Comparison of ENCODE assay signal across 8 mouse cellular contexts in genomic region chr6:125271455-125272227, GRCm38 (mm10). TPM values are rescaled to one million over a fixed set of nuclear protein-coding genes. Genes with fewer than 3 reads are reported as not detected.
A peak's percentile ranks its signal among the peaks of the same experiment; 100 is the strongest.
DNase-seq lines count a peak whose midpoint lies in the region; ATAC-seq and TF ChIP-seq lines count a peak whose summit lies in the region.

No protein-coding gene starts in this region.

- H3K4me1 ChIP-seq in CH12.LX (ENCODE audit: control insufficient read depth in 1 of 2, insufficient read depth in 2 of 2), result peaks cover 2 to 13% of the 10 kb centered on the region in 2 experiments; a peak in 2 of 4 replicates
- peaks cover 3% of the 10 kb centered on the region; the same call in 1 of the 2 replicates for H3K4me1 ChIP-seq in forebrain, embryonic 12.5 days
- no peaks in the 10 kb centered on the region for H3K4me1 ChIP-seq in heart, postnatal 0 days (ENCODE audit: control insufficient read depth, insufficient read depth)
- H3K4me1 ChIP-seq in liver, embryonic 16.5 days (ENCODE audit: control insufficient read depth, low read depth, low read length), result peaks cover 5% of the 10 kb centered on the region
- peaks cover 4% of the 10 kb centered on the region for H3K4me1 ChIP-seq in neural tube, embryonic 13.5 days (replicated peaks)
- H3K4me1 ChIP-seq in testis, adult 2 months (ENCODE audit: control insufficient read depth, insufficient read depth, low read length), result peaks cover 3% of the 10 kb centered on the region; the same call in 1 of the 2 replicates

- peak overlapping the region; percentile 6 to 45 (median 22) for H3K4me3 ChIP-seq in CH12.LX (replicated peaks in 1 of 3; ENCODE audit: low read depth in 2 of 3, low read length in 2 of 3, poor library complexity in 1 of 3)
- H3K4me3 ChIP-seq in forebrain, embryonic 12.5 days (replicated peaks), result no peak overlapping the region
- H3K4me3 ChIP-seq in heart, postnatal 0 days (ENCODE audit: low read depth, low read length), result no peak overlapping the region
- H3K4me3 ChIP-seq in liver, embryonic 16.5 days (ENCODE audit: low read depth, low read length), result peak overlapping the region; percentile 17; the same call in 1 of the 2 replicates
- no peak overlapping the region for H3K4me3 ChIP-seq in neural tube, embryonic 13.5 days
- peak overlapping the region; percentile 15 for H3K4me3 ChIP-seq in testis, adult 2 months (ENCODE audit: control insufficient read depth, low read depth, low read length)

- TF ChIP-seq EP300 in CH12.LX (IDR thresholded peaks at IDR 0.05; ENCODE audit: low read length), result no peak
- peak; percentile 71 for TF ChIP-seq EP300 in heart, postnatal 0 days (IDR thresholded peaks at IDR 0.05; ENCODE audit: low read depth)

- H3K36me3 ChIP-seq in CH12.LX (replicated peaks in 1 of 2; ENCODE audit: control insufficient read depth in 1 of 2, insufficient read depth in 1 of 2, low read length in 1 of 2), result no peaks in the 10 kb centered on the region
- no peaks in the 10 kb centered on the region for H3K36me3 ChIP-seq in forebrain, embryonic 12.5 days (replicated peaks)
- H3K36me3 ChIP-seq in heart, postnatal 0 days (replicated peaks; ENCODE audit: control insufficient read depth, insufficient read depth, low read length), result no peaks in the 10 kb centered on the region
- no peaks in the 10 kb centered on the region for H3K36me3 ChIP-seq in liver, embryonic 16.5 days (ENCODE audit: control insufficient read depth, insufficient read depth)
- no peaks in the 10 kb centered on the region for H3K36me3 ChIP-seq in neural tube, embryonic 13.5 days
- H3K36me3 ChIP-seq in testis, adult 2 months (ENCODE audit: control insufficient read depth, insufficient read depth, low read length), result no peaks in the 10 kb centered on the region

- peaks cover 19% of the 10 kb centered on the region for H3K27me3 ChIP-seq in CH12.LX (replicated peaks)
- peaks cover 14% of the 10 kb centered on the region; the same call in 1 of the 2 replicates for H3K27me3 ChIP-seq in forebrain, embryonic 12.5 days
- no peaks in the 10 kb centered on the region for H3K27me3 ChIP-seq in heart, postnatal 0 days (ENCODE audit: control insufficient read depth, insufficient read depth, low read length)
- H3K27me3 ChIP-seq in liver, embryonic 16.5 days (ENCODE audit: control insufficient read depth, insufficient read depth, low read depth, low read length), result no peaks in the 10 kb centered on the region
- no peaks in the 10 kb centered on the region for H3K27me3 ChIP-seq in neural tube, embryonic 13.5 days
- H3K27me3 ChIP-seq in testis, adult 2 months (ENCODE audit: control insufficient read depth, insufficient read depth, low read length), result no peaks in the 10 kb centered on the region

- H3K79me2 ChIP-seq in CH12.LX (replicated peaks; ENCODE audit: control insufficient read depth, extremely low read depth, insufficient read depth, poor library complexity, severe bottlenecking), result no peaks in the 10 kb centered on the region

- TF ChIP-seq POLR2A in CH12.LX (IDR thresholded peaks at IDR 0.05; ENCODE audit: low read depth, low read length), result peak; percentile 37; the same call in 1 of the 2 replicates
- TF ChIP-seq POLR2A in testis, adult 2 months (IDR thresholded peaks at IDR 0.05; ENCODE audit: control insufficient read depth, low read depth, low read length), result no peak

- peak overlapping the region; percentile 81 for H3K4me2 ChIP-seq in CH12.LX (ENCODE audit: insufficient read depth, low read depth, poor library complexity, severe bottlenecking)
- H3K4me2 ChIP-seq in forebrain, embryonic 12.5 days, result peak overlapping the region; percentile 44
- peak overlapping the region; percentile 36; the same call in 1 of the 2 replicates for H3K4me2 ChIP-seq in heart, postnatal 0 days (ENCODE audit: low read depth, low read length)
- peak overlapping the region; percentile 52 for H3K4me2 ChIP-seq in liver, embryonic 16.5 days (ENCODE audit: low read depth, low read length)
- H3K4me2 ChIP-seq in neural tube, embryonic 13.5 days, result peak overlapping the region; percentile 43

- no peaks in the 10 kb centered on the region for H3K9me3 ChIP-seq in CH12.LX (replicated peaks; ENCODE audit: low read length)
- H3K9me3 ChIP-seq in forebrain, embryonic 12.5 days, result no peaks in the 10 kb centered on the region
- H3K9me3 ChIP-seq in heart, postnatal 0 days (replicated peaks; ENCODE audit: control insufficient read depth, low read length), result no peaks in the 10 kb centered on the region
- H3K9me3 ChIP-seq in liver, embryonic 16.5 days (replicated peaks; ENCODE audit: control insufficient read depth, low read length), result no peaks in the 10 kb centered on the region
- H3K9me3 ChIP-seq in neural tube, embryonic 13.5 days, result no peaks in the 10 kb centered on the region

- dilution Hi-C loops in CH12.LX (cut with MboI; ENCODE audit: extremely low pct_ligation_motif_present, extremely low pct_unique_long_range_greater_than_20kb, low sequenced_read_pairs), result no loop called here

- TF ChIP-seq CTCF in CH12.LX (conservative IDR thresholded peaks at IDR 0.05 in 1 of 2, IDR thresholded peaks at IDR 0.05 in 1 of 2; ENCODE audit: low read depth in 2 of 2, low read length in 2 of 2), result peak; percentile 31 to 94; a peak in 3 of 4 replicates
- peak; percentile 93 for TF ChIP-seq CTCF in heart, postnatal 0 days (IDR thresholded peaks at IDR 0.05; ENCODE audit: low read depth)
- TF ChIP-seq CTCF in testis, adult 2 months (IDR thresholded peaks at IDR 0.05; ENCODE audit: control insufficient read depth, insufficient read depth, insufficient replicate concordance, low read depth, low read length), result peak; percentile 69; the same call in 1 of the 2 replicates

- no peak; the same call in none of the 2 replicates for TF ChIP-seq RAD21 in CH12.LX (IDR thresholded peaks at IDR 0.05; ENCODE audit: low read depth, low read length)

- H3K27ac ChIP-seq in CH12.LX (ENCODE audit: insufficient read depth, low read depth), result no peak overlapping the region
- H3K27ac ChIP-seq in forebrain, embryonic 12.5 days, result no peak overlapping the region
- peak overlapping the region; percentile 52; the same call in 1 of the 2 replicates for H3K27ac ChIP-seq in heart, postnatal 0 days (ENCODE audit: low read depth)
- H3K27ac ChIP-seq in liver, embryonic 16.5 days (ENCODE audit: low read length), result peak overlapping the region; percentile 63; the same call in 1 of the 2 replicates
- H3K27ac ChIP-seq in neural tube, embryonic 13.5 days (replicated peaks), result no peak overlapping the region
- H3K27ac ChIP-seq in testis, adult 2 months (ENCODE audit: control insufficient read depth, insufficient read depth, low read depth, low read length), result no peak overlapping the region

- peak overlapping the region; percentile 24; the same call in 1 of the 2 replicates for H3K9ac ChIP-seq in CH12.LX (ENCODE audit: insufficient read depth, low read depth)
- no peak overlapping the region for H3K9ac ChIP-seq in forebrain, embryonic 12.5 days
- peak overlapping the region; percentile 20; the same call in 1 of the 2 replicates for H3K9ac ChIP-seq in heart, postnatal 0 days (replicated peaks; ENCODE audit: low read depth, low read length)
- H3K9ac ChIP-seq in liver, embryonic 16.5 days (ENCODE audit: low read depth, low read length), result no peak overlapping the region
- H3K9ac ChIP-seq in neural tube, embryonic 13.5 days, result 0 out of 2 replicates have a peak overlapping the region, but pooled peaks have one; percentile 52

- 22% methylated on average over 17 of the region's 17 CpGs for WGBS in forebrain, embryonic 12.5 days
- WGBS in heart, postnatal 0 days, result 14% methylated on average over 17 of the region's 17 CpGs
- 8% methylated on average over 17 of the region's 17 CpGs for WGBS in liver, embryonic 16.5 days (ENCODE audit: insufficient replicate concordance)
- WGBS in neural tube, embryonic 13.5 days, result 22% methylated on average over 17 of the region's 17 CpGs

- in situ Hi-C loops in CH12.LX (cut with MboI; ENCODE audit: low pct_ligation_motif_present, low pct_unique_long_range_greater_than_20kb, low sequenced_read_pairs), result loop anchor here (5.0 kb wide), 2 partner anchors 49 to 114 kb away; no protein-coding TSS in a partner anchor

- peak; percentile 88 for DNase-seq in CH12.LX (ENCODE audit: extremely low read depth)
- peak; percentile 75 for DNase-seq in c-Kit-positive CD71-positive TER-119-negative erythroid progenitor cells, embryonic 14.5 days (ENCODE audit: low read depth)
- peak; percentile 95 for DNase-seq in heart, postnatal 0 days (ENCODE audit: low spot score)
- DNase-seq in kidney, postnatal 4 days, result peak; percentile 90 to 93

- ATAC-seq in forebrain, embryonic 12.5 days (ENCODE audit: low FRiP score), result peak; percentile 92
- peak; percentile 94 for ATAC-seq in heart, postnatal 0 days (ENCODE audit: insufficient read depth, low read depth)
- peak; percentile 93 for ATAC-seq in liver, embryonic 16.5 days (ENCODE audit: low read depth)
- ATAC-seq in neural tube, embryonic 13.5 days (ENCODE audit: low read depth), result peak; percentile 89

RNA-seq across cellular contexts. Expression of gene Tuba3a, which starts 14.2 kb away (rescaled TPM):
- total RNA-seq in CH12.LX (2012; rRNA removed), result not detected in 2 replicates
- total RNA-seq in CH12.LX (2014; rRNA removed), result not detected in 2 replicates
- polyA plus RNA-seq in CH12.LX (2012; ENCODE audit: insufficient read length, low read depth), result not detected in 2 replicates
- polyA plus RNA-seq in forebrain, embryonic 12.5 days (2016; fragmentation: Nextera tagmentation; extraction: Ambion mirVana), result not detected in 2 replicates
- not detected in 2 replicates for total RNA-seq in heart, postnatal 0 days (2014; rRNA removed; ENCODE audit: low replicate concordance)
- not detected in 2 replicates for polyA plus RNA-seq in heart, postnatal 0 days (2015; fragmentation: Nextera tagmentation; extraction: Ambion mirVana)
- polyA plus RNA-seq in liver, embryonic 16.5 days (2015; fragmentation: Nextera tagmentation; extraction: Ambion mirVana), result not detected in 2 replicates
- not detected in 2 replicates for polyA plus RNA-seq in neural tube, embryonic 13.5 days (2015; fragmentation: Nextera tagmentation; extraction: Ambion mirVana)
- polyA plus RNA-seq in testis, adult 2 months (2012; rRNA removed), result 2,638 and 2,960 TPM in 2 replicates

RNA-seq across cellular contexts. Expression of gene Cd27, which starts 34.8 kb away (rescaled TPM):
- total RNA-seq in CH12.LX (2012; rRNA removed), result not detected in 2 replicates
- not detected in 2 replicates for total RNA-seq in CH12.LX (2014; rRNA removed)
- 0.54 TPM in 1 of 2 replicates, not detected in the other for polyA plus RNA-seq in CH12.LX (2012; ENCODE audit: insufficient read length, low read depth)
- polyA plus RNA-seq in forebrain, embryonic 12.5 days (2016; fragmentation: Nextera tagmentation; extraction: Ambion mirVana), result 1.6 and 1.8 TPM in 2 replicates
- 3.4 TPM in 1 of 2 replicates, not detected in the other for total RNA-seq in heart, postnatal 0 days (2014; rRNA removed; ENCODE audit: low replicate concordance)
- 1.3 and 1.6 TPM in 2 replicates for polyA plus RNA-seq in heart, postnatal 0 days (2015; fragmentation: Nextera tagmentation; extraction: Ambion mirVana)
- polyA plus RNA-seq in liver, embryonic 16.5 days (2015; fragmentation: Nextera tagmentation; extraction: Ambion mirVana), result 1.1 and 1.5 TPM in 2 replicates
- 1.3 and 1.6 TPM in 2 replicates for polyA plus RNA-seq in neural tube, embryonic 13.5 days (2015; fragmentation: Nextera tagmentation; extraction: Ambion mirVana)
- polyA plus RNA-seq in testis, adult 2 months (2012; rRNA removed), result 0.23 and 0.70 TPM in 2 replicates

RNA-seq across cellular contexts. Expression of gene Tapbpl, which starts 40.0 kb away (rescaled TPM):
- total RNA-seq in CH12.LX (2012; rRNA removed) (16.9 and 17.7 TPM in 2 replicates), CH12.LX (2014; rRNA removed) (13.7 and 16.7 TPM in 2 replicates)
- 19.4 and 20.9 TPM in 2 replicates for polyA plus RNA-seq in CH12.LX (2012; ENCODE audit: insufficient read length, low read depth)
- 1.5 and 2.1 TPM in 2 replicates for polyA plus RNA-seq in forebrain, embryonic 12.5 days (2016; fragmentation: Nextera tagmentation; extraction: Ambion mirVana)
- total RNA-seq in heart, postnatal 0 days (2014; rRNA removed; ENCODE audit: low replicate concordance), result 0.93 and 4.5 TPM in 2 replicates
- 3.9 and 4.5 TPM in 2 replicates for polyA plus RNA-seq in heart, postnatal 0 days (2015; fragmentation: Nextera tagmentation; extraction: Ambion mirVana)
- 9.1 and 9.7 TPM in 2 replicates for polyA plus RNA-seq in liver, embryonic 16.5 days (2015; fragmentation: Nextera tagmentation; extraction: Ambion mirVana)
- 4.8 and 5.5 TPM in 2 replicates for polyA plus RNA-seq in neural tube, embryonic 13.5 days (2015; fragmentation: Nextera tagmentation; extraction: Ambion mirVana)
- polyA plus RNA-seq in testis, adult 2 months (2012; rRNA removed), result 8.0 and 9.3 TPM in 2 replicates

RNA-seq across cellular contexts. Expression of gene Ltbr, which starts 42.0 kb away (rescaled TPM):
- not detected in 2 replicates for total RNA-seq in CH12.LX (2012; rRNA removed)
- not detected in 2 replicates for total RNA-seq in CH12.LX (2014; rRNA removed)
- polyA plus RNA-seq in CH12.LX (2012; ENCODE audit: insufficient read length, low read depth), result not detected in 2 replicates
- 12.7 and 14.0 TPM in 2 replicates for polyA plus RNA-seq in forebrain, embryonic 12.5 days (2016; fragmentation: Nextera tagmentation; extraction: Ambion mirVana)
- total RNA-seq in heart, postnatal 0 days (2014; rRNA removed; ENCODE audit: low replicate concordance), result 76.7 and 93.9 TPM in 2 replicates
- 37.7 and 38.3 TPM in 2 replicates for polyA plus RNA-seq in heart, postnatal 0 days (2015; fragmentation: Nextera tagmentation; extraction: Ambion mirVana)
- 22.3 and 22.5 TPM in 2 replicates for polyA plus RNA-seq in liver, embryonic 16.5 days (2015; fragmentation: Nextera tagmentation; extraction: Ambion mirVana)
- 16.3 and 17.5 TPM in 2 replicates for polyA plus RNA-seq in neural tube, embryonic 13.5 days (2015; fragmentation: Nextera tagmentation; extraction: Ambion mirVana)
- polyA plus RNA-seq in testis, adult 2 months (2012; rRNA removed), result 10.9 and 11.2 TPM in 2 replicates

RNA-seq across cellular contexts. Expression of gene Scnn1a, which starts 48.8 kb away (rescaled TPM):
- not detected in 2 replicates for total RNA-seq in CH12.LX (2012; rRNA removed)
- total RNA-seq in CH12.LX (2014; rRNA removed), result not detected in 2 replicates
- not detected in 2 replicates for polyA plus RNA-seq in CH12.LX (2012; ENCODE audit: insufficient read length, low read depth)
- 0.24 and 0.49 TPM in 2 replicates for polyA plus RNA-seq in forebrain, embryonic 12.5 days (2016; fragmentation: Nextera tagmentation; extraction: Ambion mirVana)
- 0.46 and 1.3 TPM in 2 replicates for total RNA-seq in heart, postnatal 0 days (2014; rRNA removed; ENCODE audit: low replicate concordance)
- polyA plus RNA-seq in heart, postnatal 0 days (2015; fragmentation: Nextera tagmentation; extraction: Ambion mirVana), result 0.37 and 0.46 TPM in 2 replicates
- polyA plus RNA-seq in liver, embryonic 16.5 days (2015; fragmentation: Nextera tagmentation; extraction: Ambion mirVana), result 0.61 and 0.74 TPM in 2 replicates
- 0.36 and 0.63 TPM in 2 replicates for polyA plus RNA-seq in neural tube, embryonic 13.5 days (2015; fragmentation: Nextera tagmentation; extraction: Ambion mirVana)
- 0.44 and 1.4 TPM in 2 replicates for polyA plus RNA-seq in testis, adult 2 months (2012; rRNA removed)

Comparison
In these comparisons a context has a peak if more than half of its experiments do, and no peak if none do; other contexts are left out.
1. H3K27ac ChIP-seq: peak in heart, postnatal 0 days (single experiment) and liver, embryonic 16.5 days (single experiment); none in CH12.LX (single experiment), forebrain, embryonic 12.5 days (single experiment), neural tube, embryonic 13.5 days (single experiment) and testis, adult 2 months (single experiment).
2. H3K4me3 ChIP-seq: peak in CH12.LX (3 of 3), liver, embryonic 16.5 days (single experiment) and testis, adult 2 months (single experiment); none in forebrain, embryonic 12.5 days (single experiment), heart, postnatal 0 days (single experiment) and neural tube, embryonic 13.5 days (single experiment).
3. H3K9ac ChIP-seq: peak in CH12.LX (single experiment), heart, postnatal 0 days (single experiment) and neural tube, embryonic 13.5 days (single experiment); none in forebrain, embryonic 12.5 days (single experiment) and liver, embryonic 16.5 days (single experiment).
4. RNA of gene Tuba3a, which starts 14.2 kb away (polyA plus RNA-seq): 2,638 to 2,960 TPM in testis, adult 2 months; not detected in CH12.LX, not detected in forebrain, embryonic 12.5 days, not detected in heart, postnatal 0 days, not detected in liver, embryonic 16.5 days and not detected in neural tube, embryonic 13.5 days; every median in the first group is over 1,000 times any median in the second.
5. Peak in every context shown above with its lines, with median percentiles within 50 percentile points of each other: DNase-seq, H3K4me2 ChIP-seq, CTCF ChIP-seq and ATAC-seq.